Mouse (Mus musculus) frontal cortex, postnatal 36 days (tissue): ENCODE results near the gene Zfp507.

Source experiments
- DNase-seq, 2 experiments: peaks; one replicate each; pipeline ENCODE4 v3.0.0; 2022; ENCODE audit warnings: low spot score in 2 of 2

The Zfp507 gene

GRCm38 (mm10) chr7:35782252-35782651 is 20.6 kb downstream of the Zfp507 start:
- DNase-seq = no peak

GRCm38 (mm10) chr7:35774127-35774526 is 28.7 kb downstream of the Zfp507 start:
- no peak for DNase-seq

- DNase-seq = no peak
Observed at GRCm38 (mm10) chr7:35772347-35772746, 30.5 kb downstream of the Zfp507 start.

- no peak for DNase-seq
Observed at GRCm38 (mm10) chr7:35771106-35771505, 31.7 kb downstream of the Zfp507 start.

GRCm38 (mm10) chr7:35770122-35770521 is 32.7 kb downstream of the Zfp507 start:
- no peak for DNase-seq

- DNase-seq = no peak
Observed at GRCm38 (mm10) chr7:35764461-35764860, 38.3 kb downstream of the Zfp507 start.

GRCm38 (mm10) chr7:35761801-35762200 is 41.0 kb downstream of the Zfp507 start:
- no peak for DNase-seq

- no peak for DNase-seq
Observed at GRCm38 (mm10) chr7:35759602-35760001, 43.2 kb downstream of the Zfp507 start.

- peak; percentile 43 to 57 for DNase-seq
Observed at GRCm38 (mm10) chr7:35756510-35757440, 46.0 kb downstream of the Zfp507 start.

- no peak for DNase-seq
Observed at GRCm38 (mm10) chr7:35754886-35755168, 48.0 kb downstream of the Zfp507 start.

GRCm38 (mm10) chr7:35754033-35754885 is 48.5 kb downstream of the Zfp507 start, which contains the start of gene Dpy19l3:
Gene Dpy19l3 (minus strand): TSS chr7:35754454.
- peak; percentile 86 to 88 for DNase-seq

- peak; percentile 46 to 52 for DNase-seq
Observed at GRCm38 (mm10) chr7:35753319-35754032, 49.3 kb downstream of the Zfp507 start.

GRCm38 (mm10) chr7:35750873-35751272 is 51.9 kb downstream of the Zfp507 start:
- no peak for DNase-seq

- DNase-seq = no peak
Observed at GRCm38 (mm10) chr7:35747397-35747964, 55.3 kb downstream of the Zfp507 start.

GRCm38 (mm10) chr7:35746686-35747396 is 56.0 kb downstream of the Zfp507 start:
- DNase-seq = no peak

- DNase-seq = no peak
Observed at GRCm38 (mm10) chr7:35745281-35745702, 57.5 kb downstream of the Zfp507 start.

GRCm38 (mm10) chr7:35744771-35745170 is 58.0 kb downstream of the Zfp507 start:
- DNase-seq = peak; percentile 70 to 81

GRCm38 (mm10) chr7:35742310-35742709 is 60.5 kb downstream of the Zfp507 start:
- DNase-seq = no peak

GRCm38 (mm10) chr7:35741858-35742257 is 60.9 kb downstream of the Zfp507 start:
- no peak for DNase-seq

GRCm38 (mm10) chr7:35740489-35741230 is 62.1 kb downstream of the Zfp507 start:
- DNase-seq = peak in 1 of 2 experiments; percentile 54
